Mouse (Mus musculus) cortical plate, adult 2 months (tissue): Measurements from ENCODE around the gene Mvb12b. TPM values are rescaled to one million over a fixed set of nuclear protein-coding genes. Genes with fewer than 3 reads are reported as not detected.
A peak's percentile ranks its signal among the peaks of the same experiment; 100 is the strongest.

ENCODE experiments used
- H3K27ac ChIP-seq: fragments of 200-500 bp; 2 replicates; pipeline ENCODE4 v1.5.1; 2012; ENCODE audit warnings: low read length, control low read depth, inconsistent platforms; ENCODE audit not compliant: insufficient read depth
- H3K4me1 ChIP-seq: fragments of 200-500 bp; 2 replicates; pipeline ENCODE4 v1.6.1; 2011; ENCODE audit warnings: low read length; ENCODE audit not compliant: control insufficient read depth, insufficient read depth
- H3K4me3 ChIP-seq: fragments of 200-500 bp; 2 replicates; pipeline ENCODE4 v1.5.1; 2011; ENCODE audit warnings: mild to moderate bottlenecking, low read length, control low read depth; ENCODE audit not compliant: insufficient read depth
- CTCF ChIP-seq: fragments of 200-500 bp; IDR thresholded peaks from 2 replicates; pipeline ENCODE4 v1.5.1; 2011; ENCODE audit warnings: mild to moderate bottlenecking, control low read depth, low read length; ENCODE audit not compliant: insufficient read depth; ENCODE audit errors: extremely low read depth
- POLR2A ChIP-seq: fragments of 200-500 bp; IDR thresholded peaks from 2 replicates; pipeline ENCODE4 v1.6.1; 2011; ENCODE audit warnings: mild to moderate bottlenecking, low read length, control low read depth; ENCODE audit not compliant: insufficient read depth; ENCODE audit errors: extremely low read depth
- polyA plus RNA-seq: library from polyadenylated mRNA; depleted of rRNA; stranded (reverse); fragments of >200 nt; gene quantifications from 2 replicates; pipeline ENCODE4 v1.2.3, GENCODE M21; 2012; rRNA removed

The Mvb12b gene
- polyA plus RNA-seq, 1 experiment, result 70.7 TPM

- TF ChIP-seq POLR2A (no peak), CTCF (no peak)
- Histone ChIP-seq H3K4me3 (no peak overlapping the region), H3K27ac (no peak overlapping the region)
Observed at GRCm38 (mm10) chr2:33696428-33696827, 191.3 kb downstream of the Mvb12b start.

DNA sequence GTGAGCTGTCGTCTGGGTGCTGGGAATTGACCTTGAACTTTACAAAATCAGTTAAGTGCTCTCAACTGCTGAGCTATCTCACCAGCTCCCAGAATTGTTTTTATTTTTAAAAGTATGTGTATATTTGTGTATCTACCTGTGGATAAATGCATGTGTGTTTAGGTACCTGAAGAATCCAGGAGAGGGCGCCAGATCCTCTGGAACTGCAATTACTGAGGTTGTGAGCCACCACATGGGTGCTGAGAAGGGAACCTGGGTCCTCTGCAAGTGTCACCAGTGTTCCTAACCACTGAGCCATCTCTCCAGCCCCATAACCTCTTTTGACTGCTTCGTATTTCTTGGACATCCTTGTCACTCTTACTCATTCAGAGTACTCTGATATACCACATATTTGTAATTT, 193.8 kb downstream of the Mvb12b start:
- no peak for TF ChIP-seq CTCF
- TF ChIP-seq POLR2A, result no peak
- Histone ChIP-seq H3K4me3 (no peak overlapping the region), H3K4me1 (no peaks in the 10 kb centered on the region), H3K27ac (no peak overlapping the region)

More at GRCm38 (mm10) chr2:33696428-33696827, 191.3 kb downstream of the Mvb12b start:
- no peaks in the 10 kb centered on the region for H3K4me1 ChIP-seq

DNA sequence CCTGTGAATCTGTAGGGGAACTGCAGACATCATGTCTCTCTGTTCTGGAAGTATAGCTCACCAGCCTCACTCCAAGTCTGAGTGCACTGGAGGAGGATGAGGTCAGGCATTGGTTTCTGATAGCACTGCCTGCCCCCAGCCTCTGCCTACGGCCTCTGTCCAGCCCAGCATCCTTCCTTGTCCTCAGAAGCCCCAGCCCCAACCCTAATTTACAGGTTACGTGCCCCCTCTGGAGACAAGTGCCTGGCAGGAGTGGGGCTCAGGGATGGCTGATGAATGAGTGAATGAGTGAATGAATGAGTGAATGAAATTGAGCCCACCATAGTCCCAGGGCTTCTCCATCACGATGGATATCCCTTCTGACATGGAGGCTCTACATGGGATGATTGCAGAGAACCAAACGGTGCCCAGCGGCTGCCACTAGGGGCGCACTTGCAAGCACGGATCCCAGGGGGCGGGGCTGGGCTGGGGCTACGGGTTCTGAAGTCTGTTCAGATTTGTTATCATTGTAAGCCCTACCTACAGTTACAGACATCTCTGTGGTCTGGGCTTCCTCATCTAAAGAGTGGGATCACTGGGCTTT, 197.8 kb downstream of the Mvb12b start:
- Histone ChIP-seq H3K4me1 (no peaks in the 10 kb centered on the region), H3K4me3 (no peak overlapping the region), H3K27ac (no peak overlapping the region)
- peak; percentile 29; the same call in 1 of the 2 replicates for TF ChIP-seq CTCF
- no peak for TF ChIP-seq POLR2A

GRCm38 (mm10) chr2:33689155-33689879, 198.4 kb downstream of the Mvb12b start:
- H3K4me3 ChIP-seq, result no peak overlapping the region
- H3K27ac ChIP-seq, result no peak overlapping the region
- no peak for TF ChIP-seq CTCF
- no peak for TF ChIP-seq POLR2A
- H3K4me1 ChIP-seq, result no peaks in the 10 kb centered on the region

DNA sequence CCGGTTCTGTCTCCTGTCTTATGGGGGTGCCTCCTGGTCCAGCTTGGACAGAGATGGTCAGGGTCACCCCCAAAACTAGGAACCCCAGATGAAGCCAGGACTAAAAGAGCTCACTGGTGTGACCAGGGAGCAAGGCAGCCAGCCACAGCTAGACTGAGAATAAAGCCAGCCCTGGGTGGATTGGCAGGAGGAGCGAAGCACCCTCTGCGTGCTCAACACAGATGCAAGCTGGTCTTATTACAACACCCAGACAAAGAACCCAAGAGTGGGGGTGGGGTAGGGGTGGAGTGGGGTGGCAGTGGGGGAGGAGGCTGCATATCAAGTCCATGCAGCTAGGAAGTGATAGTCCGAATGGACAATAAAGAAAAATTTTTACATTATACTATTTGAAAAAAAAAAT, 204.2 kb downstream of the Mvb12b start:
- Histone ChIP-seq H3K27ac (no peak overlapping the region), H3K4me1 (no peaks in the 10 kb centered on the region), H3K4me3 (no peak overlapping the region)
- TF ChIP-seq POLR2A (no peak), CTCF (no peak)

GRCm38 (mm10) chr2:33683095-33683494, 204.7 kb downstream of the Mvb12b start:
- H3K4me1 ChIP-seq, result no peaks in the 10 kb centered on the region
- H3K27ac ChIP-seq, result no peak overlapping the region
- no peak for TF ChIP-seq POLR2A
- no peak for TF ChIP-seq CTCF
- H3K4me3 ChIP-seq, result no peak overlapping the region

GRCm38 (mm10) chr2:33682219-33682618, 205.5 kb downstream of the Mvb12b start:
- peak; percentile 93 for TF ChIP-seq CTCF
- TF ChIP-seq POLR2A, result no peak
- Histone ChIP-seq H3K4me3 (no peak overlapping the region), H3K4me1 (no peaks in the 10 kb centered on the region), H3K27ac (no peak overlapping the region)

Other genes starting within 250 kb of the Mvb12b start
- gene Lmx1b, start 247.4 kb downstream of the Mvb12b start, polyA plus RNA-seq, result 0.15 and 0.23 TPM in 2 replicates